Mouse (Mus musculus) heart, embryonic 15.5 days (tissue): Measurements from ENCODE around the gene Gspt2. TPM values are rescaled to one million over a fixed set of nuclear protein-coding genes. Genes with fewer than 3 reads are reported as not detected.
"Not testable (repeated sequence)": the region's sequence is repeated elsewhere in the genome, so short reads cannot be mapped to it uniquely, and the experiment has no call there.

ENCODE experiments used
- ATAC-seq: fragments of 200-750 bp; cut with Nextera tagmentation; replicated peaks from 2 replicates; pipeline ENCODE4 v1.8.0; 2017; ENCODE audit warnings: low read depth, moderate TSS enrichment; ENCODE audit not compliant: insufficient number of reproducible peaks, insufficient read depth, low FRiP score
- H3K27ac ChIP-seq: fragments of 300-500 bp; sonication (generic); 2 replicates; pipeline ENCODE4 v1.5.1; 2015; ENCODE audit warnings: mild to moderate bottlenecking, inconsistent platforms
- H3K27me3 ChIP-seq: fragments of 300-500 bp; sonication (generic); 2 replicates; pipeline ENCODE4 v1.6.1; 2015; ENCODE audit warnings: inconsistent platforms
- H3K36me3 ChIP-seq: fragments of 300-500 bp; sonication (generic); 2 replicates; pipeline ENCODE4 v1.6.1; 2015; ENCODE audit warnings: mild to moderate bottlenecking, inconsistent platforms
- H3K4me1 ChIP-seq: fragments of 300-500 bp; sonication (generic); replicated peaks from 2 replicates; pipeline ENCODE4 v1.6.1; 2015; ENCODE audit warnings: inconsistent platforms
- H3K4me2 ChIP-seq: fragments of 300-500 bp; sonication (generic); 2 replicates; pipeline ENCODE4 v1.6.1; 2015; ENCODE audit warnings: inconsistent platforms, mild to moderate bottlenecking, moderate library complexity
- H3K4me3 ChIP-seq: fragments of 300-500 bp; sonication (generic); 2 replicates; pipeline ENCODE4 v1.5.1; 2015; ENCODE audit warnings: mild to moderate bottlenecking, inconsistent platforms
- H3K9ac ChIP-seq: fragments of 300-500 bp; sonication (generic); 2 replicates; pipeline ENCODE4 v1.6.1; 2015; ENCODE audit warnings: mild to moderate bottlenecking, inconsistent platforms
- H3K9me3 ChIP-seq: fragments of 300-500 bp; sonication (generic); replicated peaks from 2 replicates; pipeline ENCODE4 v1.6.1; 2016; ENCODE audit warnings: inconsistent platforms
- WGBS: fragments of 180-500 bp; shearing (Covaris S2); methylation state at CpG from one replicate; pipeline ENCODE4 v1.1.7; 2015; ENCODE audit warnings: mixed read lengths; 5-methylcytosine and 5-hydroxymethylcytosine counted together
- polyA plus RNA-seq: library from polyadenylated mRNA; unstranded; fragments of >200 nt; fragmentation: Nextera tagmentation; extraction: Ambion mirVana; gene quantifications from 2 replicates; pipeline ENCODE4 v1.2.1, GENCODE M21; 2015

Gspt2 gene
- polyA plus RNA-seq, result 2.7 and 2.9 TPM in 2 replicates

- 13% methylated on average over 50 of the region's 53 CpGs for WGBS
- peak; percentile 74; the same call in 1 of the 2 replicates for ATAC-seq
- H3K4me1 ChIP-seq, result peaks cover 3% of the 10 kb centered on the region; the same call in 1 of the 2 replicates
- H3K27me3 ChIP-seq, result no peaks in the 10 kb centered on the region
- H3K27ac ChIP-seq, result no peak within 1 kb of the TSS
- H3K9me3 ChIP-seq, result no peaks in the 10 kb centered on the region
- peak within 1 kb of the TSS; percentile 70 for H3K4me2 ChIP-seq
- no peaks in the 10 kb centered on the region for H3K36me3 ChIP-seq
- peak within 1 kb of the TSS; percentile 69 for H3K4me3 ChIP-seq
- H3K9ac ChIP-seq, result peak within 1 kb of the TSS; percentile 61
These were observed at the start of gene Gspt2 for GRCm38 (mm10) chrX:94635961-94636563. TSS of gene Gspt2 (plus strand) at chrX:94636069.

GRCm38 (mm10) chrX:94624835-94625803 is 10.8 kb upstream of the Gspt2 start:
- H3K27ac ChIP-seq, result no peak overlapping the region
- no peaks in the 10 kb centered on the region for H3K9me3 ChIP-seq
- H3K36me3 ChIP-seq, result no peaks in the 10 kb centered on the region
- H3K27me3 ChIP-seq, result no peaks in the 10 kb centered on the region
- WGBS, result 25% methylated on average over 13 of the region's 13 CpGs
- H3K4me3 ChIP-seq, result peak overlapping the region; percentile 26
- H3K9ac ChIP-seq, result no peak overlapping the region
- ATAC-seq, result no peak
- H3K4me1 ChIP-seq, result no peaks in the 10 kb centered on the region
- H3K4me2 ChIP-seq, result peak overlapping the region; percentile 49

GRCm38 (mm10) chrX:94636911-94637310 is 1.0 kb downstream of the Gspt2 start:
- Histone ChIP-seq H3K4me1 (peaks cover 3% of the 10 kb centered on the region; the same call in 1 of the 2 replicates), H3K9me3 (no peaks in the 10 kb centered on the region), H3K36me3 (no peaks in the 10 kb centered on the region), H3K4me3 (peak overlapping the region; percentile 69), H3K4me2 (peak overlapping the region; percentile 70), H3K27me3 (no peaks in the 10 kb centered on the region), H3K9ac (no peak overlapping the region), H3K27ac (no peak overlapping the region)
- 64% methylated on average over 8 of the region's 8 CpGs for WGBS
- ATAC-seq, result no peak

GRCm38 (mm10) chrX:94648541-94648940 is 12.7 kb downstream of the Gspt2 start:
- ATAC-seq, result no peak
- Histone ChIP-seq H3K4me2 (no peak overlapping the region), H3K9me3 (no peaks in the 10 kb centered on the region), H3K4me3 (no peak overlapping the region), H3K9ac (no peak overlapping the region), H3K4me1 (no peaks in the 10 kb centered on the region), H3K27me3 (no peaks in the 10 kb centered on the region), H3K36me3 (no peaks in the 10 kb centered on the region), H3K27ac (no peak overlapping the region)

- H3K9ac ChIP-seq, result no peak overlapping the region
- no peaks in the 10 kb centered on the region for H3K27me3 ChIP-seq
- no peaks in the 10 kb centered on the region for H3K9me3 ChIP-seq
- H3K4me3 ChIP-seq, result no peak overlapping the region
- H3K36me3 ChIP-seq, result no peaks in the 10 kb centered on the region
- no peak overlapping the region for H3K27ac ChIP-seq
- no peak overlapping the region for H3K4me2 ChIP-seq
- 36% methylated on average over 2 of the region's 2 CpGs for WGBS
- ATAC-seq, result no peak
- H3K4me1 ChIP-seq, result no peaks in the 10 kb centered on the region
These were observed 21.9 kb downstream of the Gspt2 start for GRCm38 (mm10) chrX:94657734-94658133.

- no peaks in the 10 kb centered on the region for H3K9me3 ChIP-seq
- no peak overlapping the region for H3K9ac ChIP-seq
- H3K36me3 ChIP-seq, result no peaks in the 10 kb centered on the region
- H3K4me2 ChIP-seq, result no peak overlapping the region
- H3K4me1 ChIP-seq, result no peaks in the 10 kb centered on the region
- H3K27me3 ChIP-seq, result no peaks in the 10 kb centered on the region
- no peak for ATAC-seq
- 52% methylated on average over 4 of the region's 4 CpGs for WGBS
- no peak overlapping the region for H3K4me3 ChIP-seq
- no peak overlapping the region for H3K27ac ChIP-seq
These were observed 34.9 kb downstream of the Gspt2 start for GRCm38 (mm10) chrX:94670814-94671213.

GRCm38 (mm10) chrX:94674977-94675376 is 39.1 kb downstream of the Gspt2 start:
- H3K27ac ChIP-seq, result no peak overlapping the region
- no peaks in the 10 kb centered on the region for H3K36me3 ChIP-seq
- H3K9ac ChIP-seq, result no peak overlapping the region
- ATAC-seq, result no peak
- no peaks in the 10 kb centered on the region for H3K9me3 ChIP-seq
- 37% methylated on average over 4 of the region's 4 CpGs for WGBS
- H3K27me3 ChIP-seq, result no peaks in the 10 kb centered on the region
- H3K4me2 ChIP-seq, result no peak overlapping the region
- H3K4me1 ChIP-seq, result no peaks in the 10 kb centered on the region
- H3K4me3 ChIP-seq, result no peak overlapping the region

- not testable (repeated sequence) for ATAC-seq, H3K4me3 ChIP-seq, H3K9ac ChIP-seq, H3K4me2 ChIP-seq, H3K4me1 ChIP-seq, H3K9me3 ChIP-seq, H3K27ac ChIP-seq, H3K27me3 ChIP-seq, H3K36me3 ChIP-seq
- WGBS, result no CpG with 5 or more reads among the region's 2 CpGs
These were observed 45.7 kb downstream of the Gspt2 start for GRCm38 (mm10) chrX:94681581-94681980.

GRCm38 (mm10) chrX:94689593-94689992 is 53.7 kb downstream of the Gspt2 start:
- not testable (repeated sequence) for ATAC-seq, H3K36me3 ChIP-seq, H3K27ac ChIP-seq, H3K4me2 ChIP-seq, H3K9me3 ChIP-seq, H3K9ac ChIP-seq, H3K4me3 ChIP-seq, H3K27me3 ChIP-seq, H3K4me1 ChIP-seq
- WGBS, result 86% methylated on average over 5 of the region's 5 CpGs
